ENCODE assay signal across 9 mouse cellular contexts in genomic region chr7:110801028-110801427, GRCm38 (mm10). TPM values are rescaled to one million over a fixed set of nuclear protein-coding genes. Genes with fewer than 3 reads are reported as not detected.
DNase-seq lines count a peak whose midpoint lies in the region; ATAC-seq and TF ChIP-seq lines count a peak whose summit lies in the region.
"Had no signal": no experiment of that assay in that cellular context is flagged by ENCODE, and none has a peak within 500 bp of the region (broad histone marks: within the 10 kb centered on the region; RNA-seq: fewer than 3 reads in every experiment).

No protein-coding gene starts in this region.

- no peak overlapping the region for H3K9ac ChIP-seq in embryonic facial prominence, embryonic 11.5 days (replicated peaks; ENCODE audit: low read length)

- no peak for ATAC-seq in embryonic facial prominence, embryonic 11.5 days (replicated peaks; ENCODE audit: insufficient number of reproducible peaks, low FRiP score, low TSS enrichment, low read depth)

- no peaks in the 10 kb centered on the region for H3K27me3 ChIP-seq in embryonic facial prominence, embryonic 11.5 days (ENCODE audit: control insufficient read depth, insufficient read depth, low read length)

- WGBS in embryonic facial prominence, embryonic 11.5 days: under 1% methylated on average over 4 of the region's 4 CpGs
- 1% methylated on average over 4 of the region's 4 CpGs for WGBS in olfactory bulb, adult 2 months

- no peak for TF ChIP-seq POLR2A in olfactory bulb, adult 2 months (IDR thresholded peaks at IDR 0.05; ENCODE audit: insufficient read depth, low read depth, low read length)

- no peak overlapping the region for H3K4me2 ChIP-seq in embryonic facial prominence, embryonic 11.5 days (ENCODE audit: low read depth, low read length)

- H3K4me1 ChIP-seq in embryonic facial prominence, embryonic 11.5 days (ENCODE audit: control insufficient read depth, insufficient read depth, low read length): no peaks in the 10 kb centered on the region
- peaks cover 37% of the 10 kb centered on the region for H3K4me1 ChIP-seq in olfactory bulb, adult 2 months (ENCODE audit: control insufficient read depth, insufficient read depth, low read length)

- H3K4me3 ChIP-seq in embryonic facial prominence, embryonic 11.5 days (ENCODE audit: low read depth, low read length): no peak overlapping the region
- H3K4me3 ChIP-seq in olfactory bulb, adult 2 months (ENCODE audit: insufficient read depth, low read depth, low read length): no peak overlapping the region
- H3K4me3 ChIP-seq: erythroblast, embryonic 14.5 days had no signal

- no peaks in the 10 kb centered on the region for H3K36me3 ChIP-seq in embryonic facial prominence, embryonic 11.5 days (replicated peaks; ENCODE audit: control insufficient read depth, insufficient read depth, low read depth, low read length)

- DNase-seq in CD4-positive, CD25-positive, alpha-beta regulatory T cell, adult 2 months (ENCODE audit: low read depth, low spot score): peak; percentile 90
- DNase-seq in adrenal gland, postnatal 14 days: peak; percentile 87
- DNase-seq in embryonic facial prominence, embryonic 11.5 days (ENCODE audit: low spot score): peak; percentile 90
- peak; percentile 74 to 84 for DNase-seq in heart, adult 9 months (ENCODE audit: low spot score in 2 of 2)
- peak; percentile 76 to 95 for DNase-seq in layer of hippocampus, adult 18-20 months (ENCODE audit: low spot score in 2 of 2)
- DNase-seq in lung, adult 18-20 months: peak; percentile 81 to 83
- DNase-seq in testis, postnatal 14 days (ENCODE audit: low spot score): peak; percentile 72

- TF ChIP-seq CTCF in olfactory bulb, adult 2 months (IDR thresholded peaks at IDR 0.05; ENCODE audit: insufficient read depth, low read depth, low read length): peak; percentile 37; the same call in 1 of the 2 replicates

- no peak overlapping the region for H3K27ac ChIP-seq in embryonic facial prominence, embryonic 11.5 days (replicated peaks; ENCODE audit: low read depth, low read length)
- no peak overlapping the region for H3K27ac ChIP-seq in olfactory bulb, adult 2 months (ENCODE audit: insufficient read depth, low read depth, low read length)

- H3K9me3 ChIP-seq in embryonic facial prominence, embryonic 11.5 days (replicated peaks; ENCODE audit: control insufficient read depth, low read length): no peaks in the 10 kb centered on the region

RNA-seq across cellular contexts. Expression of gene Ampd3, which starts 33.0 kb away (rescaled TPM):
- total RNA-seq in adrenal gland, postnatal 14 days (2021): 22.9 and 32.8 TPM in 2 replicates
- 2.0 and 2.5 TPM in 2 replicates for polyA plus RNA-seq in embryonic facial prominence, embryonic 11.5 days (2014; fragmentation: Nextera tagmentation; extraction: Ambion mirVana)
- total RNA-seq in layer of hippocampus, adult 18-20 months (2021): 10 to 100 TPM; 23.8 to 24.5 TPM
- not detected in 2 replicates for polyA plus RNA-seq in olfactory bulb, adult 2 months (2012; ENCODE audit: insufficient read depth, insufficient read length, low replicate concordance, missing spikeins)

RNA-seq across cellular contexts. Expression of gene Rnf141, which starts 43.2 kb away (rescaled TPM):
- total RNA-seq in adrenal gland, postnatal 14 days (2021): 38.8 and 46.1 TPM in 2 replicates
- 20.6 and 23.5 TPM in 2 replicates for polyA plus RNA-seq in embryonic facial prominence, embryonic 11.5 days (2014; fragmentation: Nextera tagmentation; extraction: Ambion mirVana)
- total RNA-seq in layer of hippocampus, adult 18-20 months (2021): 10 to 100 TPM; 79.8 to 82.2 TPM
- not detected in 2 replicates for polyA plus RNA-seq in olfactory bulb, adult 2 months (2012; ENCODE audit: insufficient read depth, insufficient read length, low replicate concordance, missing spikeins)
